Mouse (Mus musculus) lung, postnatal 0 days (tissue): Measurements from ENCODE around the gene Cd79b.

Experiments
- CTCF ChIP-seq: IDR thresholded peaks from 2 replicates; pipeline ENCODE4 v1.5.1; 2016; ENCODE audit warnings: antibody characterized with exemption, mild to moderate bottlenecking
- EP300 ChIP-seq: IDR thresholded peaks from 2 replicates; pipeline ENCODE4 v1.6.1; 2016; ENCODE audit warnings: antibody characterized with exemption, mild to moderate bottlenecking, control low read depth

DNA sequence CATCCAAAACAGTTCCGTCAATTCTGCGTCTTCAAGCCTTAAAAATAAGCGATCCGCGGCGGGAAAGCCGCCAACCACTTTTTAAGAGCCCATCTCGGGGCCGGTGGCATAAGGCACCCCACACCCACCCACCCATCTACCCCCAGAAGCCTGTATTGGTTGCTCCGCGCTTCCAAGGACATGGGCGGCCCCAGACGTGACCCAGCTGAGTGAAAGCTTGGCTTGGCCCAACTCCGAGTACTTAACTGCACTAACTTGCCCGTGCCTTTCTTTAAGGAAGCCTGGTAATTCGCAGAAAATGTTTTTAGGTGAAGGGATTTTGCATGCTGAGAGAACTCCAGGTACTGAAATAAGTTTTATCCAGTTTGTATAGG, 41.3 kb downstream of the Cd79b start:
- TF ChIP-seq CTCF (no peak), EP300 (no peak; the same call in 1 of the 2 replicates)
